Mouse (Mus musculus) c-Kit-positive CD71-positive TER-119-positive erythroid progenitor cells, embryonic 14.5 days (primary cell): ENCODE data around the gene Myoz2.

Experiments
- DNase-seq: peaks from one replicate; pipeline ENCODE4 v3.0.0-alpha.2; 2013; ENCODE audit warnings: low spot score

Myoz2 gene

DNA sequence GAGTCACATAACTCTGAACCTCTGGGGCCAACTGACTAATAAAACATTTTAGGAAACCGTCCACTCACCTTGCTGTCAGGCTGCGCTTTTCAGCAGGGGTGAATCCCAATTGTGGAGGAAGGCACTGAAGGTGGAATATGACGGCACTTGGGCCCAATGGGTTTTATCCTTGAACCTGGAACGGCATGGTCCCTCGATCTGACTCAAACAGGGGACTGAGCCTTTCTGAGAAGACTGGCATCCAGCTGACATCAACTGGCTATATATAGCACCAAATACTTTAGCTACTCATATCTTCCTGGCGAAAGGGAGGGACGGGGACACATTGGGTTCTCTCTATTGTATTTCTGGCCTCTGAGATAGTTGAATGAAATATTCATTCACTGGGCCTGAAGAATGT is at the start of gene Myoz2:
TSS of gene Myoz2 (minus strand) at position 264 of the 400 bp plus-strand sequence.
- DNase-seq = no peak

- DNase-seq = no peak
Observed at GRCm38 (mm10) chr3:123081665-123082064, 46.9 kb upstream of the Myoz2 start.

- no peak for DNase-seq
Observed at GRCm38 (mm10) chr3:123080943-123081342, 46.1 kb upstream of the Myoz2 start.

DNA sequence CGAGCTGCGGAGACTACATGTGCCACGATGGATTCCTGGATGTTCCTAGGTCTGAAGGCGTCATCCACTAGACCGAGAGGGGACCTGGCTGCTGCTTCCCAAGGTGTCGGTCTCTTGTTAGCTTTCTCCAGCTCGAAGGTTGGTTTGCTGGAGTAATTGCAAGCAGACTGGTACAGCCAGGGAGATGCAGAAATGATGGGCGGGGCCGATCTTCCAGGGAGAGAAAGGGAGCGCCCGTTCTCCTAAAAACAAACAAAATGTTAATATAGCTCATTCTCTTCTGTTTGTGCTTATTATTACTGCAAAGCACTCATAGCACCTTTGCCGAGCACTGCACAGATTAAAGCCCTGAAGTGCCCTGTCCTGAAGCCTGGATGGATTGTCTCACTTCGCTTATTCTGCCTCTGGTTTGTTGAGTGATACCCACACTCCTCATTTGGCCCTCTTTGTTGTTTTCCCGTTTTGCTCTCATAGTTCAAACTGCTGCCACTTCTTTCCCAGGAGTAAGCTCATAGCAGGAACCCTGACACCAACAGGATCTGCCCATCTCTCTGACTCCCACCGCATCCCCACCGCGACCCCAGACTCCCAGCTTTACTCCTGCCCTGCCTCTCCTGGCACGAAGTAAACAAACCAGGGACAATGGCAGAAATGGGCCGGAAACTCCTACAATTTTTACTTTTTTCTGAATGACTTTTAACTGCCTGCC is 45.4 kb upstream of the Myoz2 start:
- no peak for DNase-seq

DNA sequence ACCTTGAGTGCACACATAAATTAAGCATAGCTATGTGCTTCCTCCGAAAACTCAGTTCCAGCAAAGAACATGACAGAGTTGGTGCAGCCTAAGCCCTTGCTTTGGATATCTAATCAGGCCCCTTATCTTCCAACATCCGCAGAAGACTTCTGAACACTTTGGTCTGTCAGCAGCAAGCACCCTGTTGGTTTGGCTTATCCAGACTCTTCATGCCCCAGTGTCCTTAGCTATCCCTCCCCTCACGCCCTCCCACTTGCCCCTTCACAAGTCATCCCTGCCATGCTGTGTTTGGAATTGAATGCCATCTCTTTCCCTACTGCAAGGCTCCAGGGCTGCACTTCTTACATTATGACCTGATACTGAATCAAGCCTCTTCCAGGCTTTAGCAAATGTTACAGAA is 40.9 kb upstream of the Myoz2 start:
- no peak for DNase-seq

- no peak for DNase-seq
Observed at GRCm38 (mm10) chr3:123075034-123075433, 40.2 kb upstream of the Myoz2 start.

GRCm38 (mm10) chr3:123073351-123073750 is 38.5 kb upstream of the Myoz2 start:
- DNase-seq = no peak

DNA sequence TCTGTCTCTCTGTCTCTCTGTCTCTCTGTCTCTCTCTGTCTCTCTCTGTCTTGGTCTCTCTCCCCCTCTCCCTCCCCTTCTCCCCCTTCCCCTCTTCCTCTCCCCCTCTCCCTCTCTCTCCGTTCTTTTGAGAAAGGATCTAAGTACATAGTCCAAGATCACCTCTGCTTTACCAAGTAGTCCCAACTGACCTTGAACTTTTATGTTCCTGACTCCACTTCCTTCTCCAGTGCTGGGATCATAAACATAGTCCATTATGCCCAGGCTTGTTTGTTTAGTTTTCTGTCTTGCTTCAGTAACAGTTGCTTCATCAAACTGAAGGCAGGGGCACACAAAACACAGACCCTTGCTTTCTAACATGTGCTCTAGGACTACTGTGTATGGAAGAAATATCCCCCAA is 37.7 kb upstream of the Myoz2 start:
- DNase-seq = no peak

GRCm38 (mm10) chr3:123070996-123071395 is 36.2 kb upstream of the Myoz2 start:
- DNase-seq = no peak

DNA sequence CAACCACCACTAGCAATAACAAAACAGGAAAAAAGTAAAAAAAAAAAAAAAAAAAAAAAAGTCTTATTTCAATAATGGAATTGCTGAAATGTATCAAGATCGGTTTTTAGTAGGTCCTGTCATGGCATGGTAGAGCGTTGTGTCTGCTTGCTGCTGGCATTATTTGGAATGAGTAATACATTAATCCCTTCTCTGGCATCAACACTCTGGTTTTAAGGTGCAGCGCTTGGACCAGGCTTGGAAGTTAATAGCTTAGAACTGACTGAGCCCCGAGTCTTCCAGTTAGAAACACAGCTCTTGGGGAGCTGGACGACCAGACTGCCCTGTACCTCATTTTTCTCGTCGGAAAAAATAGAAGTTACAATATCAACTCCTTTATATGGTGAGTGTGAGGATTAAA is 32.0 kb upstream of the Myoz2 start:
- DNase-seq = no peak

GRCm38 (mm10) chr3:123065466-123065865 is 30.7 kb upstream of the Myoz2 start:
- no peak for DNase-seq

DNA sequence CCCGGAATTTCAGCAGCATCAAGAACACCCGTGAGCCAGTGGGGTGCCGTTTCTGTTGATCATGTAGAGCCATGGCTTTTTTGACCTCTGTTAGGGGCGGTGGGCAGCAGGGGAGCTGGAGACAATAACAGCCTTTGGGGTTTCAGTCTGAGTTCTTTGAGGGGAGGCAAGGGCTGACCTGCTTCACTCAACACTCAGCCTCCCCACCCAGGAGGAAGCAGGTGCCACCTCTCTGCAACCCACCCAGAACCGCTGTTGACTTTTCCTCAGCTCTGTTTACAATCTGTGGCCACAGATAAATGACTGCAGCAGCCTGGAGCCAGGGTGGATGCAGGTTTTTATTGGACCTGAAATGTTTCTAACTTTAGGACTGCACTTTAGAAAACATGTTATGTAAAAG is 29.4 kb upstream of the Myoz2 start:
- no peak for DNase-seq

DNA sequence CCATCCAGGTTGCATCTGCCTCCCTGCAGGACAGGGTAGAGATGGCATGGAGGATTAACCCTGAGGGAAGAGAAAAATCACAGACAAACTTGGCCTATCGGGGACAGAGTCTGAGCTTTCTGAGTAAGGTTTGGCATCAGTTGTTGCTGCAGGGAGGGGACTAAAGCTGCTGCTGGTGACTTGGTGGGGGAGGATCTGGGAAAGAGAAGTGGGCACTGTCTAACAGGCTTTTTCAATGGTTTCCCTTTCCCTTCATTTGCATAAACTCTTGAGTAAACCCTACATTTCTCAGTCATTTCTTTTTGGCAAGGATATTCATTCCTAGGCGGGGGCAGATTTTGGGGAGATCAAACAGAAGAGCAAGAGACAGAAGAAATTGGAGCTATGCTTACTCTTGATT is 27.1 kb upstream of the Myoz2 start:
- DNase-seq = no peak

GRCm38 (mm10) chr3:123058832-123059231 is 24.0 kb upstream of the Myoz2 start:
- DNase-seq = no peak

GRCm38 (mm10) chr3:123054178-123054577 is 19.4 kb upstream of the Myoz2 start:
- no peak for DNase-seq

- DNase-seq = no peak
Observed at GRCm38 (mm10) chr3:123053192-123053938, 18.6 kb upstream of the Myoz2 start.

DNA sequence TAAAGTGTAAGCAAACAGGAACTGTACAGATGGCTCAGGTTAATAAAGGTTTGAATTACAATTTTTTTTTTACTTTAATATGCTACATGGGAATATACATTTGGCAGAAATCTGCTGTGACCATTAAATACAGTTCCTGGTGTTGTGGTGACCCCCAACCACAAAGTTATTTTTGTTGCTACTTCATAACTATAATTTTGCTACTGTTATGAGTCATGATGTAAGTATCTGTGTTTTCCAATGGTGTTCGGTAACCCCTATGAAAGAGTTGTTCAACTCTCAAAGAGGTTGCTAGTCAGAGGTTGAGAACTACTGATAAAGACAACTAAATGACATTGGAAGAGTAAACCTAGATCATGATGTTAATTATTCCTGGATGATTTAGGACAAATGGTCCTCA is 7.5 kb upstream of the Myoz2 start:
- DNase-seq = no peak

DNA sequence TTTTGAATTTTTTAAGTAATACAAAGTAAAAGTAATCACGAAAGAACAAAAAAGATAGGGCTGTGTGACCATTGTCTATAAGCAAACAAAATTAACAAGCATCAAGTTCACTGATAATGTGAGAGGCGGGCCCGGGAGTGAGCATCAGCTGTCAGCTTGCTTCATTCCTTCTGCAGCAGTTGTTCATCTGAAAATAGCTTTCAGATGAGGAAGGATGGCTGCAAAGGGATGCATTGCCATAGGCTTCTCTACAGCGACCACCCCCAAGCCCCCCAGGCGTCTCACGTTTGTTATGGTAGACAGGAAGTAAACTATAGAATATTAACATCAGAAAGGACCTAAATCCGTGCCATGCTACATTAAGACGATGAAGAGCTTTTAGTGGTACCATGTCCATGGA is 1.0 kb downstream of the Myoz2 start:
- DNase-seq = no peak

DNA sequence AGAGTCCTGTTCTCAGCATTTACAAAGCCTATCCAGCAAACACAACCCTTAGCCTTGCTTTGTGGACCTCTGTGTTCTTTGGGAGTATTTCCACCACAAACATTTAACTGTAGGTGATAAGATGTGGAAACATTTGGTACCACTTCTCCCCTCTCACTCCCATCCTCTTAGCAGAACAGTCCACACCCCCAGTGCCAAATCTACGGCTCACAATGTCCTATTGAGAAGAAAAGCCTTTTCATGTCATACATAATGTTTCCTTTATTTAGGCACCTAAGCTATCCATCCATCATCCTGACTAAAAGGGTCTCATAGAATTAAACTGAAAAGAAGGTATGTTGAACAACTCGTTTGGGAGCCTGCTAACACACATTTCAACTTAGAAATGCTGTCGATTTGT is 9.2 kb downstream of the Myoz2 start:
- no peak for DNase-seq

DNA sequence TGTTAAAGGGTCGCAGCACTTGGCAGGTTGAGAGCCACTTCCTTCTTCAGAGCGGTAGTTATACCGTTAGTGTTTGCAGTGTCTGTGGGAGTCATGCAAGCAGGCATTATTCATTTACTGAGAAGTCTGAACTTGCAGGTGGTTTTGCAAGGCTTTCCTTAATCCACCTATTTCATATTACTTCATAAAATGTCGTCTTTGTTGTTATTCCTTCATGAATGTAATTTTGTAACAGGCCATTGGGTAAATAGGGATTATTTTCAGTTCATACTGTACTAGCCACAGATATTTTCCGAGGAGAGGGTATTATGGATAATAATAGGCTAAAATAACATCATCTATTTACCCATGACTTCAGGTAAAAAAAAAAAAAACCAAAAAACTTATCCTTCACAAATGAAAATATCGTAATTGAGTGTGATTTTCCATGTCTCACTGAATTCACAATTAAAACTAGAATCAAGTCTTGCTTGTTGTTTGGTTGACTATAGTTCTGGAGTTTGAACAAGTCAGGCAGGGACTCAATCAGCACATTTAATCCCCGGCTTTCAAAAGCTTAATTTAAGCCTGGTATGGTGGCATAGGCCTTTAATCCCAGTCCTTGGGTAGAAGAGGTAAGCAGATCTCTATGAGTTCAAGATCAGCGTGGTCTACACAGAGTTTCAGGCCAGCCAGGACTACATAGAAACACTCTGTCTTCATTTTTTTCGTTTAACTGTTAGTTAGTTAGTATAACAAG is 10.2 kb downstream of the Myoz2 start:
- no peak for DNase-seq

DNA sequence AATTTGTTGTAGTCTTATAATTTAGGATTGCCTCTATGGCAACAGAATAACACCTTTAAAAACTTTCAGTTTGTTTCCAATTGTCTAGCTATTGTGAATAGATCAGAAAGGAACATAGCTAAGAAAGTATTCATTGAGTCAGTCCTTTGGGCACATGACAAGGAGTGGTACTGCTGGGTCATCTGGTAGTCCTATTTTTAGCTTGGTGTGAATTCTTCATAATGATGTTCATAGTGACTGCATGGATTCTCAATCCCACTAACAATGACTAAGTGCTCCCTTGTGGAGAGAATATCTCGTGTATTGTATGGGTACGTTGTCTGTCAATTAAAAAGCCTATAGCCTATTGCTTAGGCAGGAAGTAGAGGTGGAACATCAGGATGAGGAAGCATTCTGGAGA is 16.0 kb downstream of the Myoz2 start:
- no peak for DNase-seq

DNA sequence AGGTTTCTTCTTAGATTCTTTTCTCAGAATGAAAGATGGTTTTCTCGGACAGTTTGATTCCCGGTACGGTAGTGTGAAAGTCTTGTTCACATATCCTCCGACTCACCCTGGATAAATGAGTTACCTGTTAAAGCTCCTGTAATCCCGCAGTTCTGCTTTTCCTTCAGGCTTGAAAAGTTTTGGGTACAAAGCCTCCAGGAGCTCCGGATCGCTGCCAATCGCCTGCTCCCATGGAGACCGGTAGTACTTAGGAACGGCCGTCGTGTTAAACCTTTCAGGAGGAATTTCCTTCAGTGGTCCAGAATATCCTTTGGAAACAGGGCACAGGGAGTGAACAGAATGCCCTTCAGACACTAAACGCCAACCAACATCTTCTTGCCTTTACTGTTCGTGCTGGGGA is 21.3 kb downstream of the Myoz2 start:
- DNase-seq = no peak

GRCm38 (mm10) chr3:123009417-123009816 is 25.4 kb downstream of the Myoz2 start:
- no peak for DNase-seq
